Mouse (Mus musculus) c-Kit-positive CD71-positive TER-119-negative erythroid progenitor cells, embryonic 14.5 days (primary cell): Measurements from ENCODE around the gene Tiparp.

Experiments
- DNase-seq: peaks from one replicate; pipeline ENCODE4 v3.0.0-alpha.2; 2013; ENCODE audit warnings: low read depth

The Tiparp gene

GRCm38 (mm10) chr3:65527691-65528601 lies at the start of gene Tiparp:
Gene Tiparp (plus strand): TSS chr3:65528410.
- peak; percentile 82 for DNase-seq

GRCm38 (mm10) chr3:65480676-65481075 lies 47.5 kb upstream of the Tiparp start:
- no peak for DNase-seq

GRCm38 (mm10) chr3:65482266-65482665 lies 45.9 kb upstream of the Tiparp start:
- DNase-seq = no peak

GRCm38 (mm10) chr3:65482698-65483407 lies 45.4 kb upstream of the Tiparp start:
- no peak for DNase-seq

- DNase-seq = no peak
These were observed 44.0 kb upstream of the Tiparp start for GRCm38 (mm10) chr3:65484161-65484733.

GRCm38 (mm10) chr3:65487419-65488088 lies 40.7 kb upstream of the Tiparp start:
- DNase-seq = no peak

GRCm38 (mm10) chr3:65488556-65489244 lies 39.5 kb upstream of the Tiparp start:
- DNase-seq = no peak

- no peak for DNase-seq
These were observed 38.6 kb upstream of the Tiparp start for GRCm38 (mm10) chr3:65489601-65490000.

- no peak for DNase-seq
These were observed 33.9 kb upstream of the Tiparp start for GRCm38 (mm10) chr3:65494291-65494763.

GRCm38 (mm10) chr3:65507766-65508165 lies 20.4 kb upstream of the Tiparp start:
- DNase-seq = no peak

GRCm38 (mm10) chr3:65510588-65510987 lies 17.6 kb upstream of the Tiparp start:
- no peak for DNase-seq

GRCm38 (mm10) chr3:65515751-65516150 lies 12.5 kb upstream of the Tiparp start:
- no peak for DNase-seq

GRCm38 (mm10) chr3:65516526-65516925 lies 11.7 kb upstream of the Tiparp start:
- no peak for DNase-seq

- no peak for DNase-seq
These were observed 11.1 kb upstream of the Tiparp start for GRCm38 (mm10) chr3:65517141-65517540.

GRCm38 (mm10) chr3:65517747-65518527 lies 10.3 kb upstream of the Tiparp start:
- DNase-seq = no peak

- DNase-seq = no peak
These were observed 6.8 kb upstream of the Tiparp start for GRCm38 (mm10) chr3:65521391-65521790.

- no peak for DNase-seq
These were observed 4.8 kb upstream of the Tiparp start for GRCm38 (mm10) chr3:65523397-65523796.

GRCm38 (mm10) chr3:65525731-65526130 lies 2.5 kb upstream of the Tiparp start:
- no peak for DNase-seq

- no peak for DNase-seq
These were observed 1.0 kb upstream of the Tiparp start for GRCm38 (mm10) chr3:65527196-65527595.

- DNase-seq = peak; percentile 21
These were observed 632 bp downstream of the Tiparp start for GRCm38 (mm10) chr3:65528614-65529470.
